Mouse (Mus musculus) left cerebral cortex, postnatal 36 days (tissue): Measurements from ENCODE around the gene Ccm2. TPM values are rescaled to one million over a fixed set of nuclear protein-coding genes. Genes with fewer than 3 reads are reported as not detected.

Source experiments
- DNase-seq, 2 experiments: peaks; one replicate each; pipeline ENCODE4 v3.0.0; 2021 to 2022; ENCODE audit warnings: low spot score in 2 of 2, mixed read lengths in 1 of 2
- intact Hi-C: fragments of 180-260 bp; cut with DNase I; formaldehyde crosslinking; loops from one replicate; pipeline ENCODE4 v1.15.1; 2025
- total RNA-seq, 2 experiments: library from RNA; stranded (reverse); gene quantifications; 2 replicates each; pipeline ENCODE4 v1.2.3; 2021

Gene Ccm2
- total RNA-seq, 2 experiments from 2014 or later = 56.1 to 64.1 TPM

DNA sequence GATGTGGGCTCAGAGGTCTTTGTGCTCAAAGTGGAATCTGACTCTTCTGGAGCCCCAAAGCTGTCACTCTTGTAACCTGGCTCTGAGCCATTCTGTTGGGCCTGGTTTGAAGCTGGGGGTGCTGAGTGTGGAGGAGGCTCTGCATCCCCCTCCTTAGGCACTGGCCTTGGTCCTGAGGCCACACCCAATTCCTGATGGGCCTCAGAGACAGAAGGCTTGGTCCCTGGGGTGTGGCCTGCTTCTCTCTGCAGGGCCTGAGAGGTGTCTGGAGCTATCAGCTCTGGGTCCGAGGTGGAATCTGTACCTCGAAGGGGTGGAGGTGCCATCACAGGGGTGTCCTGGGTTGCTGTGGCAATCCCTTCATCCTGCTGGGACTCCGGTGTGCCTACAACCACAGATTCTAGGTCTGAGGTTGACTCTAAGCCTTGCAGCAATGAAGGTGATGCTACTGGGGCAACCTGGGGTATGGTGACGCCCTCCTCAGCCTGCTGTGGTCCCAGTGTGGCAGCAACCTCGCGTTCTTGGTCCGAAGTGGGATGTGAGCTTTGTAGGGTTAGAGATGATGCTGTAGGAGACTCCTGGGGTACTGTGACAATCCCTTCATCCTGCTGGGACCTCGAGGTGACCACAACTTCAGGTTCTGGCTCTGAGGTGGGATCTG lies 53.7 kb downstream of the Ccm2 start:
- no peak for DNase-seq
- intact Hi-C loops = no loop called here

DNA sequence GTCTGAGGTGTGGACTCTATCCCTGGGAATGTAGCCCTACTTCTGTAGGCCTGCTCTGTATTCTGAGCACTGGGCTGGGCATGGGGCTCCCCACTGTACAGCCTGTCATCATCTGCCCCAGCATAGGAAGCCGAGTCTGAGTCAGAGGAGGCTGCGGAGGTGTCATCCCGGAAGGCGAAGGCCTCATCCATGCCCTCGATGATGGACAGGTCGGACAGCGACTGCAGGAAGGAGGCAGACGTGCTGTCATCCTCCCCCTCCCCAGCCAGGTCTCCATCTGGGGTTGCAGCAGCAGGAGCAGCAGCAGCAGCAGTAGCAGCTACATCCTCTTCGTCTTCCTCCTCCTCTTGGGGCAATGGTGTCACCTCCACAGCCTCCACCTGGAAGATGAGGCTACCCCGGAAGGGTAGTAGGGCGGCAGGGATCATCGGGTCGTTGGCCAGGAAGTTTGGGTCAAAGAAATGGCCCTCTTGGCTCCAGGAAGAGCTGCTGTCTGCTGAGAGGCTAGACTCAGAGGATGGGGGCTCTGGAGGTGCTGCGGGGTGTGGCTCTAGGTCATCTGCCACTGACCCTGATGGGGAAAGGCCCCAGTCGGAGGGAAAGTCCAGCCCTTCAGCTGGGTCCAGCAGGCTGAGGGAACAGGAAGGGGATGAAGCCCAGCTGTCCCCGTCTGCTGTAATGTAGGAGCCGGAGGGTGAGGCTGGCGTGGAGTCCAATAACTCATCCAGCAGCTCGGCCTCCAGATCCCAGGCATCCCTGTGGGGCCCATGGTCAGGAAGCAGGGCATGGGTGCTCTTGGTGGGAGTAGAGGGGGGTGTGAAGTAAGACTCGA lies 55.2 kb downstream of the Ccm2 start:
- DNase-seq = no peak
- intact Hi-C loops = no loop called here

DNA sequence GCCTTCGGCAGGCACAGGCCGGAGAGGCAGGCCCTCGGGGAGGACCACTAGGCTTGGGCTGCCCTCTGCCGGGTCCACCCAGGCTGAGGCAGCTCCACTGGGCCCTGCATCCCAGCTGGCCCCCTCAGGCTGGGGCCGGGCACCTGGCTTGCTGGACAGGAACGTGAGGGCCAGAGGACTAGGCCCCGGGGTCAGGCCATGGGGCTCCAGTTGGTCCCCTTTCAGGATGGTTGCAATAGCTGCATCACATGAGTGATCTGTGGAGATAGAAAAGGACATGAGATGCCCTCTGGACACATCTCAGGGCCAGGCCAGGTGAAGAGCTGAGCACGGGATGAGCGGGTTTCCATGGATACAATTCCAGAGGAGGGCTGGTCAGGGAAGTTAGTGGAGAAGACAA lies 56.0 kb downstream of the Ccm2 start:
- no peak for DNase-seq
- intact Hi-C loops = no loop called here

DNA sequence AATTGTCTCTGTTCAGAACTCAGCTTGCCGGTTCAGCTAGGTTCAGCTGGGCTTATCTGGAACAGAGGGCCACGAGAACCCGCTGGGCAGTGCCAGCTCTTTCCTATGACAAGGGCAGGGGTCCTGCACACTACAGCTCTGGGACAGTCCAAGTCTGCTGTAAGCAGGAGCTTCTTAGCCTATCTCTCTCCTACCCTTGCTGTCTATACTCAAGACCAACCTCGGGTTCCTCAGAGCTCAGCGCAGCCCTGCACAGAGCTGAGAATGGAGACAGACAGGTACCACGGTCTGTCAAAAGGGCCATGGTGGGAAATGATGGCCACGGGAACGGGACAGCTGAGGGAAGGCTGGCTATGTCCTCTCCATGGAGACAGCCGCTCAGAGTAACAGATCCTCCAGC lies 56.5 kb downstream of the Ccm2 start:
- intact Hi-C loops = no loop called here
- DNase-seq = no peak

DNA sequence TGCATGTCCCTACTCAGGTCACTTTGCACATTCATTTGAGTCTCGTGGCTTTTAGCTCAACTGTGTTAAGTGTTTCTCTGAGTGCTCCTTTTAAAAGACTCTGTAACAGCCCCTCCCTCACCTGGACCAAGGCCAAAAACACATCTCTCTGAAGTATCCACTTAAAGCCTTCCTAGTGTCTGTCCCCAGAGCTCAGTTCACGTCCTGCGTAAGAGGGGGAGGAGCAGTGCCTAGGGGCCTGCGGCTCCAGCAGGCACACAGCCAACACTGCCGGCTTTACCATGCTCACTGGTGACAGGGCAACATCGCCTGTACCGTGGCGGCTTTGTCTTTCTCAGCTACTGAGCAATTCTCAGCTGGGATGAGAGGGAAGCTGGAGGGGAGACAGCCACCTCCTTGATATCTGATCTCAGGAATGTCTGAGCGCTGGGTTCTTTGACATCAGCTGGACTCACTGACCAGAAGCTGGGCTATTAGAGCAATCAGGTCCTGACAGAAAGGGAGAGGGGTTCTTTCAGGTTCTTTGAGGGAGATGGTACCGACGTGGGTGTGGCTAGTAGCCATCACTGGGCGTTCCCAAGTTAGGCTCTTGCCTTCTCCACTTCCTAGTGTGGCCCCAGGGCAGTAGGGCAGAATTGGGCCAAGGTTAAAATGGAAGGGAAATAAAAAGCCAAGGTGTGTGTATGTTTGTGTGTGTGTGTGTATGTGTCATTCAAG lies 57.4 kb downstream of the Ccm2 start:
- intact Hi-C loops = loop anchor here (2.0 kb wide), 1 partner anchor 21 kb away; no protein-coding TSS in a partner anchor

DNA sequence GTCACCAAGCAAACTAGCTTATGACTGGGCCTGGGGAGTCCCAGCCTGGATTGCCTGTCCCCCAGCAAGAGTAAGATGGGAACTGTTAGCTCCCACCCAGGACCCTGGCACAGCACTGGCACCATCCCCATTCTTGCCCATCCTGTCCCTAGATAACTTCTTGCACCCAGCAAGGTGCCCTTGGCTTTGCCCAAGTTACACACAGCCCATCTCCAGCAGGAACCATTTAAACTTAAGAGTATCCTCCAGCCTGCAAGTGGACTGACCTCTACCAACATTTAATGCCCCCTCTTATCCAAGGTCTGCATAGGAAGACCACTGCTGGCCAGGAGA lies 57.9 kb downstream of the Ccm2 start:
- DNase-seq = no peak
- intact Hi-C loops = loop anchor here (2.0 kb wide), 1 partner anchor 20 kb away; no protein-coding TSS in a partner anchor

More for the DNA sequence above, 57.4 kb downstream of the Ccm2 start:
- peak in 1 of 2 experiments; percentile 52 for DNase-seq

DNA sequence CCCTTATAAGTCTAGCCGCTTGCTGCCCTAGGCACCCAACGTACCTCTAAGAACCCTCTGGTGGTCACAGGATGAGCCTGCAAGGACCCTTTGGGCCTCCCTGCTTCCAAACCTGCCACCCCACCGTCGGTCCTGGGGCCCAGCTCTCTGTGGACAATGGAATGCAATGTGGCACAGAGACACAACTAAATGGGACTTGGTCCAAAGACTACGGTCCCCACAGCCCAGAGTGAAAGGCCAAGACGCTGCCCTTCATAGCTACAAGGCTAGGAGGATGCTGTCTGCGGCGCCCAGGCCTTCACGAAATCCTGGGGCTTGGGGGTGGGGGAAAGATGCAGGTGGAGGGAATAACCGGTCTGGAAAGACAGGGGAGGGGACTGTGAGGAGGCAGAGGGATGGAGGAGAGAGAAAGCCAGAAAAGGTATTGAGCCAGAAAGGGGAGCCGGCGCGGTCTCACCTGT lies 58.4 kb downstream of the Ccm2 start:
- intact Hi-C loops = loop anchor here (2.0 kb wide), 1 partner anchor 20 kb away; no protein-coding TSS in a partner anchor
- DNase-seq = no peak

DNA sequence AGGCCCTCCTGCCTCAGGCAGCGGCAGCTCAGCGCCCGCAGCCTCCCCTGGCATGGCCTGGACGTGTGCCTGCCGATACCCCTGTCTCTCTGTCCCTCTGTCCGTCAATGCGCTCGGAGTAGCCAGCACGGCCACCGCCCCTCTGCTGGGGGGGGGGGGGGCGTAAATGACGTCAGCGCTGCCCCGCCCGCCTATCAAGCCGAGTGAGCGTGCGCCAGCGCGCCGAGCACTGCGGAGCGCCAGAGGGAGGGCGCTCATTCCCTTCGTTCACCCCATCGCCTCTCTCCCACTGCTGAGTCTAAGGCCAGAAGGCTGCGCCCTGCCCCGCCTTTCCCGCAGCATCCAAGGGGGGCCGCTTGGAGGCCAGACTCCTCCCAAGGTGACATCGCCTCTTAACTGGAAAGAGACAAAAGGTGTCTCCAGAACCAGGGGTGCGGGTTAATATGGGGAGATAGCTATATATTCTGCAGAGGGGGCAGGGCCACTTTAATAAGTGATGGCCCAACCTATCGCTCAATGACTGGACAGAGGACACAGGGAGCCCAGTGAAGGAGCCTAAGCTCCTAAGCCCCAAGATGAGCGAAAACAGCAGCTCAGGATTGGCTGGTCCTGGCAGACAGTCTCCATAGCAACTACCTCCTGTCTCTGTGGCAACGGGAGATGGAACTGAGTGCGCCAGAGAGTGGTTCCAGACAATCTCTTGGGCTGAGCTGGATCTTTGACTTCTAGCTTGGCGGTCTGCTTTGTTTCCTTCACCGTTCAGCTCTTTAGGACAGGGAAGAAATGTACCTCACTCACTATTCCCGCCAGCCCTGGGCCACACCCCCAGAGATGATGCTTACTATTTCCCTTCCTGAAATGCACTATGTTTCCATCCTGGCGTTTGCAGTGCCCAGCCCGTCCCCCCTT lies 59.1 kb downstream of the Ccm2 start, which contains the start of gene Nacad:
Gene Nacad, minus strand, starts transcription at position 563 of the 909 bp plus-strand sequence.
- DNase-seq = peak; percentile 81 to 82
- intact Hi-C loops = loop anchor here (2.0 kb wide), 1 partner anchor 19 kb away; no protein-coding TSS in a partner anchor

DNA sequence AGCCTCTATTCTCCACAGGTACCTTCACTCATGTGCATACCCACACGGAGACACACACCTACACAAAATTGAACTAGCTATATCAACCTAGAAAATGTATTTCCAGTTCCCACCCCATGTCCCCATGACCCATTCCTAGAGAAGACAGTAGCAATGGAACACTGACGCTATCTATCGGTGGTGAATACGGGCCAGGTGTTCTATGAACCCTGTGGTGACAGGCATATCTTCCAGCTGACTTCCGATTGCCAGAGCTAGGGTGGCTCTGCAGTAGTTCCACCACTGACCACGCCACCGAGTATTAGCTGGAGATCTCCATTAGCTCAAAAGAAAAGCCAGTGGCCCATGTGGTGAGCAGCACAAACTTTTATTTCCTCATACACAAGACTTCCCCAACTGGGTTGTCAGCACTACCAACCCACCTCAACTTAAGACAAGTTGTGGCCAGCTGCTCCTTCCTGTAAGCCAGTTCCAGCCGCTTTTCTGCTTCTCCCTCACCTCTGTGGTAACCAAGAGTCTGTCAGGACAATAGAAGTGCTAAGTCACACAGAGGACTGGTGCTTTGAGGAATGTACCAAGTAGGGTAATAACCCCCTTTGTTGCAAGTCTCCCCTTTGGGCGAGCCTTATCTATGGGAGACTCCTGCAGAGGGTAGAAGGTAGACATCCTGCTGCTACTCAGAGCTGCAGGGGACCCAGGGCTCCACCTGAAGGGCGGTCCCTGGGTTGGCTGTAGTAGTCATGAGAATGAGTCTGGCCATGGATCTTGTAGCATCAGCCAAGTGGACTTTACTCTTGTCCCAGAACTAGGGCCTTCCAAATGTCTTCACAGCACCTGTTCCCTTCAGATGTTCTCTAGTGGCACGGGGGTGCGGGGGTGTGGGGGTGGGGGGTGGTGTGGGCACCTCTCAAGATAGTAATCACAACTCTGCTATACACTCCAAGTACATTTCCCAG lies 68.8 kb downstream of the Ccm2 start:
- intact Hi-C loops = no loop called here

DNA sequence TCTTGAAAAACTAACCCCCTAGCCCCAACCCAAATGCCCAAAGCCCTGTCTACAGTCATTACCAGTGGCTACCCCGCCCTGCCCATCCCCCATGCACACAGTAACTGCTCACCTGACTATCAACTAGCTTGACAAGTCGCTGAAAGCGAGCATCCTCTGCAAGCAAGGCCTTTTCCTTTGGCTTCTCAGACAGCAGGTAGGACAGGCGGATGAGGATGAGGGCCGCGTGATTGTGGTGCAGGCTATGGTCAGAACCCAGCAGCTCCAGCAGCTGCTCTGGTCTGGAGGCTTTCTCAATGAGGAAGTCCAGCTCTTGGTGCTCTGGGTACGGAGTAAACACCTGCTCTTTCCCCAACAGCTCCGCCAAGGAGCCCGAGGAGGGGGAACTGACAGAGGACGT lies 77.0 kb downstream of the Ccm2 start:
- no peak for DNase-seq
- intact Hi-C loops = loop anchor here (2.0 kb wide), 1 partner anchor 19 kb away; no protein-coding TSS in a partner anchor

More for the DNA sequence above, 68.8 kb downstream of the Ccm2 start:
- DNase-seq = no peak

DNA sequence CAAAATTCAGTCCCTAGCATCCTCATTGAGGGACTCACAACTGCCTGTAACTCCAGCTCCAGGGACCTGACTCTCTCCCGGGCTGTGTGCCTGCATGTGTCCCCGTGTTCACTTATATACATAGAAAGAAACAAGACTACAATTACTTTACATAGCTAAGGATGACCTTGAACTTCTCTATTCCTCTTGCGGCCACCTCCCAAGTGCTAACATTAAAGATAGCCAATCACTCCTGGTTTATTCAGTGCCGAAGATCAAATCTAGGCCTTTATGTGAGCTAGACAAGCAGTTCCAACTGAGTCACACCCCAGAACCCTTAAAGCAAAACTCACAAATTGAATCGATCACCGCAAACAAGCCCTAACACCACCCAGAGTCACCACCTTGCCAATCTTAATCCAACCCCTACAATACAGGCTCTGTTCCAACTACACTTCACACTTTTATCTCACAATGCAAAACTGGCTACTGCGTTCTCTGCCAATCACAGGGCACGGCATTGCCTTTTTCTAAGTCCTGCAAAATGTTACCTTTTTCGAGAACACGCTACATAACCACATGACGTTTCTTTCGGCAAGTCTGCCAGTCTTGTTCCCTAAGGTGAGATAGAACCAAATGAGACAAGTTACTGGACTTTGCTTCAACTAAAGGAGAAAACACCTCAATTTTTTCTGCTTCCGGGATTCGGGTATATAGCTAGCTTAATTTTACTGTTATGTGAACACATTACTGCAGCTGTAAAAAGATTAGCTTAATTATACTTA lies 78.1 kb downstream of the Ccm2 start:
- intact Hi-C loops = loop anchor here (2.0 to 5.0 kb wide), 2 partner anchors 20 to 152 kb away; no protein-coding TSS in a partner anchor
- DNase-seq = no peak

DNA sequence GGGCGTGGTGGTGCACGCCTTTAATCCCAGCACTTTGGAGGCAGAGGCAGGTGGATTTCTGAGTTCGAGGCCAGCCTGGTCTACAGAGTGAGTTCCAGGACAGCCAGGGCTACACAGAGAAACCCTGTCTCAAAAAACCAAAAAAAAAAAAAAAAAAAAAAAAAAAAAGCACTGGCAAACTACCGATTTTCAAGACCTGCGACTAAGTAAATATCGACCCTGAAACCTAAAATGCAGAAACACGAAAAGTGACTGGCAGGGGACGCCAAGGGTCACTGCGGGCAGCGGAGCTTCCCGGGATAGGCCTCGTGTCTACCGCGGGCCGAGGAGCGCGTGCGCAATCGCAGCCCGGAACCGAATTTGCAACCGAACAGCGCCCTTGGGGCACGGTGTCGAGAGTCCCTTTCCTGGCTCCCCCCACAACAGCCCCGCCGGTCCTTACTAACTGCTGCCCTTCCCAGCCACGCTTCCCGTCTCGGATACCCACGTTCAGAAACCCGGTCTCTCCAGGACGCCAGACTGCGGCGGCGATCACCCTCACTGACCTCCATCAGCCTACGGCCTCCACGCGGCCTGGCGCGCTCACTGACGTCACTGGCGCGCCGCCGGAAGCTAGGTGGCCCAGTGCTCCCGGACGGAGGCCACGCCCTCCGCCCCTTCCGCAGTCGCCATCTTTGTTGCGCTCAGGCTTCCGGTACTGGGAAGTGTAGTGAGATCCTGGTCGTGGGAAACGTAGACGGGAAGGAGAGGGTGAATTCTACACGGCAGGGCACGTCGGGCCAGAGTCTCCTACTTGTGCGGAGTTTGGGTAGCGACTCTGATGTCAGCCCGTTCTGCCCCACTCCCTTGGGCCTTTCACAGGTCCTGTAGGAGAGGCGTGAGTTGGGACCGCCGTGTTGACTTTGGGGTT lies 79.0 kb downstream of the Ccm2 start, which contains the start of gene Tbrg4:
Gene Tbrg4, minus strand, starts transcription at position 590 of the 910 bp plus-strand sequence.
- intact Hi-C loops = loop anchor here (2.0 to 5.0 kb wide), 2 partner anchors 21 to 153 kb away; no protein-coding TSS in a partner anchor
- peak; percentile 95 to 96 for DNase-seq

DNA sequence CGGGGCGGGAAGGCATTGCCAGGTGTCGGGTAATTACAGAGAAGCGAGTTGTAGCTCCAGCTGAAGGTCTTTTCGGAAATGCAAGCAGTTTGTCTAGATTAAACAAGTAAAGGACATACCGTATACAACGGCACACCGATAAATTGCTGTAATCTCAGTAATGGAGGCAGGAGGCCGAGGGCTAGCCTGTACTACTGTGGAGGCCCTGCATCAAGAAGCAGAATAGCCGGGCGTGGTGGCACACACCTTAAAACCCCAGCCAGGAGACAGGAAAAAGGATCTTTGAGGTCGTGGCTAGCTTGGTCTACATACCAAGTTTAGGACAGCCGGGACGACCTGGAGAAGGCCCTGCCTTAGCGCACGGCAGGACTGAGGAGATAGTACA lies 79.7 kb downstream of the Ccm2 start:
- intact Hi-C loops = loop anchor here (5.0 kb wide), 1 partner anchor 154 kb away; no protein-coding TSS in a partner anchor

DNA sequence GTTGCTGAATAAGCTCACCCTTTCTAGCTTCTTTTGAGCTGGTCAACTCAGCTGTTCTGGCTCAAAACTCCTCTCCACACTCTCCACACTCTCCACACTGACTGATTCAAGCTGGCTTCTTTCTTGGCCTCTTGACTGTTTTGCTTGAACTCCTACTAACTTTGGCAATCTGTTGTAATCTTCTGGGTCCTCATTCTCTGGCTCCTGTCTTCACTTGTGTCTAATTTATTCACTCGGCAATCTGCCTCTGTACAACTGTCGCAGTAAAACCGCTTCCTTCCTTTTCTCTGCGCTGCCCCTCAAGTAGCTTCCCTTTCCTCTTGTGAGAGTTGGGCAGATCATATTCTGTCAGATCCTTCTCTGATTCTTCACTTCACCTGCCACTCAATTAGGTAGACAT lies 81.0 kb downstream of the Ccm2 start:
- intact Hi-C loops = loop anchor here (5.0 kb wide), 1 partner anchor 155 kb away; no protein-coding TSS in a partner anchor

More for the DNA sequence above, 79.7 kb downstream of the Ccm2 start:
- DNase-seq = no peak

DNA sequence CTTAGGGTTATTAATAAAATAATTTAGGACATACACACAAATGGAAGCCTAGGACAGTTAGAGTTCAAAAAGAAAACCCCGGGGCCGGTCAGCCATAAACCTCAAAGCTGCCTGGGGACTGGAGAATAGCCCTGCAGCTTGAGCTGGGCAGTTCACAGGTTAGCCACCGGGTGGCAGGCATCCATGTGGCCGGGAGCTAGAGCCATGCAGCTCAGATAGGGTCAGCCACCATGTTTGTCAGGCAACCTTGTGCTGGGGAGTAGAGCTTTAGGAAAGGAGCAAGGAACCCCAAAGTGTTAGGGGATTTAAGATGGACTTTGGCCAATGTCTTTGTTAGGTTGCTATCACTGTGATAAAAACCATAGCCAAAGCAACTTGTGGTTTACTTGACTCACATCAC lies 81.9 kb downstream of the Ccm2 start:
- no peak for DNase-seq

More for the DNA sequence above, 81.0 kb downstream of the Ccm2 start:
- no peak for DNase-seq

DNA sequence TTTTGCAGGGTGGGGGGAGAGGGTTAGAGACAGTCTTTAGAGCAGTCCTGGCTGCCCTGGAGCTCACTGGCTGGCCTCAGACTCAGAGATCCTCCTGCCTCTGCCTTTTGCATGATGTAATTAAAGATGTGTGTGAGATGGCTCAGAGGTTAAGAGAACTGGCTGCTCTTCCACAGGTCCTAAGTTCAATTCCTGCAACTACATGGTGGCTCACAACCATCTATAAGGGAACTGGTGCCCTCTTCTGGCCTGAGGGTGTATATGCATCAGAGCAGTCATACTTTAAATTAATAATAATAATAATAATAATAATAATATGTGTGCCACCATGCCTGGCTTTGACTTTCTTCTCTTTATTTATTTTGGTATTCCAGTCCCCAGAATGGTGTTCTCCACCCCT lies 83.0 kb downstream of the Ccm2 start:
- intact Hi-C loops = loop anchor here (5.0 kb wide), 1 partner anchor 157 kb away; no protein-coding TSS in a partner anchor
- no peak for DNase-seq

More for the DNA sequence above, 81.9 kb downstream of the Ccm2 start:
- intact Hi-C loops = loop anchor here (5.0 kb wide), 1 partner anchor 156 kb away; no protein-coding TSS in a partner anchor
